Mouse (Mus musculus): ENCODE results near the gene Mcts2.

- no peak for TF ChIP-seq RAD21 (IDR thresholded peaks at IDR 0.05; ENCODE audit: low read depth, low read length)
- no peak for TF ChIP-seq CHD2 (IDR thresholded peaks at IDR 0.05; ENCODE audit: low read length)
- no peak for TF ChIP-seq SMC3 (IDR thresholded peaks at IDR 0.05; ENCODE audit: low read depth, low read length)
- no peak for TF ChIP-seq TCF12 (IDR thresholded peaks at IDR 0.05; ENCODE audit: low read depth, low read length)
- TF ChIP-seq NELFE (IDR thresholded peaks at IDR 0.05; ENCODE audit: low read depth, low read length) = no peak
- no peak for TF ChIP-seq EP300 (IDR thresholded peaks at IDR 0.05; ENCODE audit: low read depth in 1 of 2, low read length in 2 of 2)
- no peak for TF ChIP-seq MAFK (IDR thresholded peaks at IDR 0.05; ENCODE audit: borderline replicate concordance, low read depth, low read length)
- no peak for TF ChIP-seq CTCF (IDR thresholded peaks at IDR 0.05 in 2 of 3, conservative IDR thresholded peaks at IDR 0.05 in 1 of 3; ENCODE audit: control insufficient read depth in 1 of 3, insufficient read depth in 1 of 3, low read depth in 2 of 3, low read length in 3 of 3, poor library complexity in 1 of 3, severe bottlenecking in 1 of 3)
These were observed 18.1 kb downstream of the Mcts2 start for GRCm38 (mm10) chr2:152704811-152705370.
